Mouse (Mus musculus) v-Abl transformed pro-B cells (cell line): ENCODE data around the gene Gas7.

Experiments
- in situ Hi-C, 2 experiments: fragments of 400-800 bp; cut with MboI; formaldehyde crosslinking; loops; one replicate each; pipeline ENCODE4 v1.15.1; 2025; ENCODE audit not compliant: unreplicated experiment in 2 of 2

Gas7 gene

GRCm38 (mm10) chr11:67647745-67648144 lies 192.5 kb downstream of the Gas7 start:
- in situ Hi-C loops = loop anchor here (5.0 to 10.0 kb wide), 5 partner anchors 110 to 273 kb away; no protein-coding TSS in a partner anchor

- in situ Hi-C loops = loop anchor here (5.0 to 10.0 kb wide), 5 partner anchors 112 to 274 kb away; no protein-coding TSS in a partner anchor
These were observed 193.6 kb downstream of the Gas7 start for GRCm38 (mm10) chr11:67648651-67649407.

- in situ Hi-C loops = loop anchor here (5.0 to 10.0 kb wide), 5 partner anchors 113 to 275 kb away; no protein-coding TSS in a partner anchor
These were observed 194.9 kb downstream of the Gas7 start for GRCm38 (mm10) chr11:67649971-67650707.

- in situ Hi-C loops = no loop called here
These were observed 196.5 kb downstream of the Gas7 start for GRCm38 (mm10) chr11:67651731-67652130.

- in situ Hi-C loops = no loop called here
These were observed 197.1 kb downstream of the Gas7 start for GRCm38 (mm10) chr11:67652194-67652892.

GRCm38 (mm10) chr11:67652893-67653255 lies 197.6 kb downstream of the Gas7 start:
- in situ Hi-C loops = no loop called here

DNA sequence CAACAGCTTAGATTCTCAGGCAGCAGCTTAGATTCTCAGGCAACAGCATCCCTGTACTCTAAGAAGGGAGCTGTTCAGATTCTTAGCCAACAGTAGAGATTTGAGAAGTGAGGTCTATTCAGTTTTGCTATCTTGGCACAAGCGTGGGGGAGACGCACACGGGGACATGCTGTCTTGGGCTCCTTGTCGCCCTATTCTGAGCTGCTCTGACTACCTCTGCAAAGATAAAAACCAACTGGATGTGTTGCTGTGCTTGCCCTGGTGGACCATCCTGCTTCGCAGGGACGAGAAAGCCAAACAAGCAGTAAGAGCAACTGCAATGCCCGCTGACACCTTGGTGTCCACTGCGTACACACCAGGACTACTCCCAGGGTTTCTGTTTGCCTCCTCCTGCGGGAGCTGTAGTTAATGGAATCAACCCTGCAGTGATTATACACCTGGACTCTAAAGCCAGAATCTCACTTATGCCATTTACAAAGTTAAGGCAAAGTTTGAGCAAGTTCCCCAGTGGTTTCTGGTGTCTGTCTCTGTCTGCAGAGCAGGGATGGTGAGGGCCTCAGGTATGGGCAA lies 198.4 kb downstream of the Gas7 start:
- in situ Hi-C loops = no loop called here

DNA sequence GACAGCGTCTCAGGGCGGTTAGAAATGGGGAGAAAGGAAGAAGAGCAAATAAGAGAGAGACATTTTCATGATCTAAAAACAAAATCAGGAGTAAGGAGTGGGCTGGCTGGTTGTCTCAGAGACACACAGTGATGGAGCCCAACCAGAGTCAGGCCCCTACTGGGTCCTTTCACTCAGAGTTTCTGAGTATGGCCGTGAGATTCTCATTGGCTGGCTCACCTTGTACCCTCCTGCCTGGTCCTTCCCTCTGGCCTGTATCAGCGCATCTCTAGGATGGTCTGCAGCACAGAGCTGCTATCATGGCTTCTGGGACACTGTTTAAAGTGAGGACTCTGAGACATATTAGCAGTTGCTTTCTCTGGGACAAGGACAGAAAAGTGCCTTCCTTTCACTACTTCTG lies 199.3 kb downstream of the Gas7 start:
- in situ Hi-C loops = no loop called here

DNA sequence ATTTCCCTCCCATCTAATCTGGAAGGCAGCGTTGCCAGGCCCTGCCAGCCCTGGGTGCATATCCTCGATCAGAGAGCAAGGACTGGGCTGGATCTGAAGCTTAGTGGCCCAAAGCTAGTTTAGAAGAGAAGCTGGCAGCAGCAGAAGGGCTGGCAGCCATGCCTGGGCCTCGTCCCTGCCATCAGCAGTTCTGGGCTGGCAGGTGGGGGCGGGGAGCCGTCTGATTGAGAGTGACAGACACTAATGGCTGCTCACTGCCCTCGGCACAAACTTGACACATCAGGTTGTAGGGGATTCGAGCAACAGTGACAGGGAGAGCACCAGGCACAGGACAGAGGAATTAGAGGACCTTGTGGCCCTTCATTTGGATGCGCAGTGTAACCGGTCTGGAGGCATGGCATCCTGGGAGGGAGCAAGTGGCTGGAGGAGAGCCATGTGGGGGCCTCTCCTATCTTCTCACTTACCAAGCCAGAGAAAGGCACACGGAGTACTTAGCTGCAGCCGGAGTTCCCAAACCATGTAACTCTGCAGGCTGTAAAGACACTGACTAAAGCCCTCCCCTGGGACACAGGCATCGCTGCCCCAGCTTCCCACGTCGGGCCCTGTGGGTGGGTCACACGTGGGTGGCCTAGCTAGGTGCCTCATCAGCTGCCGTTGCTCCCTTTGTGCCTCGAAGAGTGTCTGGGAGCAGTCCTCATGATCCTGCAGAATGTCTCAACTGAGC lies 200.2 kb downstream of the Gas7 start:
- in situ Hi-C loops = no loop called here

GRCm38 (mm10) chr11:67656366-67656765 lies 201.1 kb downstream of the Gas7 start:
- in situ Hi-C loops = no loop called here

- in situ Hi-C loops = no loop called here
These were observed 201.6 kb downstream of the Gas7 start for GRCm38 (mm10) chr11:67656811-67657210.

GRCm38 (mm10) chr11:67657685-67658382 lies 202.6 kb downstream of the Gas7 start:
- in situ Hi-C loops = no loop called here

- in situ Hi-C loops = loop anchor here in 1 of 2 experiments (10.0 kb wide), 1 partner anchor 297 kb away; no protein-coding TSS in a partner anchor
These were observed 206.2 kb downstream of the Gas7 start for GRCm38 (mm10) chr11:67661465-67661864.

DNA sequence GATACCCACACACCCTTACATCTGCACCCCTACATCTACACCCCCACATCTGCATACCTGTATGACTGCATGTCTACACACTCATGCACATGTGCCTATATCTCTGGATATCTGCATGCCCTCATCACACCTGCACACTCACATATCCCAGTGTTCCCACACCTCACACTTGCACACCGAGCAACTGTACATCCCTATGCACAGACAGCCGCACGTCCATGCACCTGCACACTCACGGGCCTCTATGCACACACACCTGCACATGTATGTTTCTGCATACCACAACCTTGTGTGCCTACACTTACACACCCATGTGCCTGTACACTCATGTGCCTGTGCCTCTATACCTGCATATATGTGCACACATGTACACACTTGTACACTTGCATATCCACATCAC lies 208.2 kb downstream of the Gas7 start:
- in situ Hi-C loops = loop anchor here in 1 of 2 experiments (10.0 kb wide), 1 partner anchor 299 kb away; no protein-coding TSS in a partner anchor

- in situ Hi-C loops = loop anchor here in 1 of 2 experiments (10.0 kb wide), 1 partner anchor 299 kb away; no protein-coding TSS in a partner anchor
These were observed 209.0 kb downstream of the Gas7 start for GRCm38 (mm10) chr11:67664261-67664660.

DNA sequence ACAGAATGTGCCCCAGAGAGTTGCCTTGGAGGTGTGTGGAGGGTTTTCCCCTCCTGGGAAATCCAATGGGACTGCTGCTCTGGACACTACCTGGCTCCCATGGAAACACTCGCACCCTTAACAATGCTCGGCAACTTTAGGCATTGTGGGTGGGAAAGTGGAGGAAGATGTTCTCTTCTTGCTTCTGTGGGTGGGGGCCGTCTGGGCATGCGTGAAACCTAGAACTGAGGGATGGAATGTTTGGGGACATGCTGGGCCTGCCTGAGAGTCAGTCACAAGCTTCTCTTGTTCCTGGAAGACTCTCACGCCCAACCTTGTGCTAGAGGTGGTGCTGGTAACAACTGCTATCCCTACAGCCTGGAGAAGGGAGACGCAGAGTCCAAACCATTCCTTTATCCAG lies 209.7 kb downstream of the Gas7 start:
- in situ Hi-C loops = loop anchor here (5.0 to 10.0 kb wide), 2 partner anchors 300 to 553 kb away; no protein-coding TSS in a partner anchor

DNA sequence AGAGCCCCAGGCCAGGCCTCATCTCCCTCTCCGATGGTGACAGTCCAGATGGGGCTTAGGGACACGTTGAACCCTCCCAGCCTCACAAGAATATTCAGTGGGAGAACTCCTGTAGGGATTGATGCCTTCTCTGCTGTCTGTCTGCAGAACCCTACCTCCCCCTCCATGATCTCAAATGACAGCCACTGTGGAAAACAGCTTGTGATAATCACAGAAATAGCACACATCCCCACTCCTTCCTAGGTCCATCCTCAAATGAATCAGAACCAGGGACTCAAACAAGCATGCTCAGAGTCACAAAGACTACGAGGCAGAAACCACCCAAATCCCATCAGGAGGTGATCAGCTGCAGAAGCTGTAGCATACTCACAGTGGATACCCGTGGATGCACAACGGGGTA lies 210.9 kb downstream of the Gas7 start:
- in situ Hi-C loops = loop anchor here (5.0 to 10.0 kb wide), 2 partner anchors 301 to 554 kb away; no protein-coding TSS in a partner anchor

GRCm38 (mm10) chr11:67667531-67668332 lies 212.5 kb downstream of the Gas7 start:
- in situ Hi-C loops = loop anchor here (5.0 to 10.0 kb wide), 2 partner anchors 303 to 555 kb away; no protein-coding TSS in a partner anchor
